Mouse (Mus musculus) MEL (cell line): ENCODE measurements around the gene Sap18b. TPM values are rescaled to one million over a fixed set of nuclear protein-coding genes. Genes with fewer than 3 reads are reported as not detected.

ENCODE experiments used
- DNase-seq: peaks from one replicate; pipeline ENCODE4 v3.0.0; 2011; ENCODE audit warnings: low read depth, low spot score
- H3K27ac ChIP-seq: 2 replicates; pipeline ENCODE4 v1.5.1; 2012; ENCODE audit warnings: low read depth, mild to moderate bottlenecking, control low read depth, low read length, moderate library complexity; ENCODE audit not compliant: control insufficient read depth
- H3K27me3 ChIP-seq, 2 experiments: fragments of 150-350 bp in 1 of 2; sonication (generic) in 1 of 2; 2 replicates each; pipeline ENCODE4 v1.6.1; 2012; ENCODE audit warnings: low read length in 2 of 2, mild to moderate bottlenecking in 2 of 2, improper control_type of control experiment in 1 of 2, moderate library complexity in 1 of 2; ENCODE audit not compliant: insufficient read depth in 2 of 2, control insufficient read depth in 1 of 2
- H3K36me3 ChIP-seq, 2 experiments: 2 replicates each; pipeline ENCODE4 v1.6.1; 2012 to 2014; ENCODE audit warnings: low read length in 2 of 2, improper control_type of control experiment in 1 of 2, inconsistent platforms in 1 of 2, mild to moderate bottlenecking in 1 of 2; ENCODE audit not compliant: insufficient read depth in 2 of 2, control insufficient read depth in 1 of 2
- H3K4me1 ChIP-seq, 2 experiments: fragments of 150-350 bp in 1 of 2; sonication (generic) in 1 of 2; 2 replicates each; pipeline ENCODE4 v1.6.1; 2012; ENCODE audit warnings: low read length in 2 of 2, improper control_type of control experiment in 1 of 2, mild to moderate bottlenecking in 1 of 2; ENCODE audit not compliant: insufficient read depth in 2 of 2, control insufficient read depth in 1 of 2
- H3K4me3 ChIP-seq, 2 experiments: fragments of 150-350 bp in 1 of 2; sonication (generic) in 1 of 2; 2 replicates each; pipeline ENCODE4 v1.5.1; 2012; ENCODE audit warnings: low read depth in 2 of 2, low read length in 2 of 2, mild to moderate bottlenecking in 2 of 2, moderate library complexity in 2 of 2, control low read depth in 1 of 2, improper control_type of control experiment in 1 of 2; ENCODE audit not compliant: control insufficient read depth in 1 of 2, insufficient read depth in 1 of 2
- H3K79me2 ChIP-seq: 2 replicates; pipeline ENCODE4 v1.6.1; 2012; ENCODE audit warnings: mild to moderate bottlenecking, low read length, moderate library complexity; ENCODE audit not compliant: control insufficient read depth, poor library complexity, insufficient read depth
- H3K9ac ChIP-seq: 2 replicates; pipeline ENCODE4 v1.6.1; 2012; ENCODE audit warnings: low read depth, mild to moderate bottlenecking, control low read depth, low read length, moderate library complexity; ENCODE audit not compliant: control insufficient read depth, poor library complexity, severe bottlenecking
- H3K9me3 ChIP-seq: fragments of 150-350 bp; sonication (generic); replicated peaks from 2 replicates; pipeline ENCODE4 v1.6.1; 2012; ENCODE audit warnings: mild to moderate bottlenecking, low read length, improper control_type of control experiment, moderate library complexity; ENCODE audit not compliant: insufficient read depth
- BHLHE40 ChIP-seq: IDR thresholded peaks from 2 replicates; pipeline ENCODE4 v1.6.1; 2012; ENCODE audit warnings: low read depth, mild to moderate bottlenecking, inconsistent platforms, low read length, improper control_type of control experiment, borderline replicate concordance
- CHD2 ChIP-seq: IDR thresholded peaks from 2 replicates; pipeline ENCODE4 v1.6.1; 2011; ENCODE audit warnings: low read length, improper control_type of control experiment
- CTCF ChIP-seq, 3 experiments: IDR thresholded peaks in 2 of 3; conservative IDR thresholded peaks in 1 of 3; 2 replicates each; pipeline ENCODE4 v1.5.1; 2011 to 2012; ENCODE audit warnings: low read length in 3 of 3, low read depth in 2 of 3, mild to moderate bottlenecking in 2 of 3, improper control_type of control experiment in 1 of 3, inconsistent platforms in 1 of 3, mixed read lengths in 1 of 3, moderate library complexity in 1 of 3; ENCODE audit not compliant: control insufficient read depth in 1 of 3, insufficient read depth in 1 of 3, poor library complexity in 1 of 3, severe bottlenecking in 1 of 3
- ELF1 ChIP-seq: IDR thresholded peaks from 2 replicates; pipeline ENCODE4 v1.6.1; 2014; ENCODE audit warnings: low read depth, mild to moderate bottlenecking, inconsistent platforms, low read length, improper control_type of control experiment, moderate library complexity
- EP300 ChIP-seq, 2 experiments: IDR thresholded peaks; 2 replicates each; pipeline ENCODE4 v1.6.1; 2011; ENCODE audit warnings: improper control_type of control experiment in 2 of 2, low read length in 2 of 2, low read depth in 1 of 2, mild to moderate bottlenecking in 1 of 2
- MAX ChIP-seq: IDR thresholded peaks from 2 replicates; pipeline ENCODE4 v1.6.1; 2011; ENCODE audit warnings: low read length, improper control_type of control experiment
- MAZ ChIP-seq: IDR thresholded peaks from 2 replicates; pipeline ENCODE4 v1.6.1; 2012; ENCODE audit warnings: low read depth, mild to moderate bottlenecking, inconsistent platforms, low read length, improper control_type of control experiment
- MXI1 ChIP-seq: IDR thresholded peaks from 2 replicates; pipeline ENCODE4 v1.6.1; 2011; ENCODE audit warnings: mild to moderate bottlenecking, low read depth, low read length, improper control_type of control experiment
- MYB ChIP-seq: IDR thresholded peaks from 2 replicates; pipeline ENCODE4 v1.6.1; 2011; ENCODE audit warnings: mild to moderate bottlenecking, low read depth, low read length, improper control_type of control experiment
- POLR2A ChIP-seq, 2 experiments: IDR thresholded peaks; 2 replicates each; pipeline ENCODE4 v1.6.1; 2011 to 2012; ENCODE audit warnings: low read length in 2 of 2, mild to moderate bottlenecking in 2 of 2, control low read depth in 1 of 2, improper control_type of control experiment in 1 of 2, low read depth in 1 of 2, moderate library complexity in 1 of 2; ENCODE audit not compliant: control insufficient read depth in 1 of 2, insufficient read depth in 1 of 2, poor library complexity in 1 of 2
- SIN3A ChIP-seq: IDR thresholded peaks from 2 replicates; pipeline ENCODE4 v1.6.1; 2012; ENCODE audit warnings: low read length, improper control_type of control experiment, inconsistent platforms
- TAL1 ChIP-seq: IDR thresholded peaks from 2 replicates; pipeline ENCODE4 v1.6.1; 2012; ENCODE audit warnings: mild to moderate bottlenecking, inconsistent platforms, low read length, moderate library complexity, mixed read lengths
- TBP ChIP-seq: IDR thresholded peaks from 2 replicates; pipeline ENCODE4 v1.8.0; 2011; ENCODE audit warnings: low read depth, low read length, improper control_type of control experiment
- ZKSCAN1 ChIP-seq: IDR thresholded peaks from 2 replicates; pipeline ENCODE4 v1.6.1; 2012; ENCODE audit warnings: low read depth, mild to moderate bottlenecking, inconsistent platforms, low read length, improper control_type of control experiment, moderate library complexity
- polyA plus RNA-seq, 2 experiments: library from polyadenylated mRNA; stranded (reverse) in 1 of 2; unstranded in 1 of 2; fragments of >175 nt in 1 of 2; fragments of >200 nt in 1 of 2; gene quantifications; 2 replicates each; pipeline versions ENCODE4 v1.2.1 to v1.2.4; 2012; ENCODE audit warnings: low replicate concordance in 2 of 2, low read depth in 1 of 2; ENCODE audit not compliant: insufficient read length in 2 of 2, insufficient read depth in 1 of 2, missing spikeins in 1 of 2
- total RNA-seq: library from RNA; depleted of rRNA; stranded (reverse); fragments of 300-350 nt; gene quantifications from 2 replicates; pipeline ENCODE4 v1.2.3, GENCODE M21; 2012

Gene Sap18b
- total and polyA plus RNA-seq, 3 experiments = 182 to 354 TPM; not detected in 1

GRCm38 (mm10) chr8:95848061-95848551 lies 23.0 kb downstream of the Sap18b start (continued):
- TF ChIP-seq MAZ (0 out of 2 replicates have a peak, but pooled peaks have one; percentile 22), TBP (no peak)

DNA sequence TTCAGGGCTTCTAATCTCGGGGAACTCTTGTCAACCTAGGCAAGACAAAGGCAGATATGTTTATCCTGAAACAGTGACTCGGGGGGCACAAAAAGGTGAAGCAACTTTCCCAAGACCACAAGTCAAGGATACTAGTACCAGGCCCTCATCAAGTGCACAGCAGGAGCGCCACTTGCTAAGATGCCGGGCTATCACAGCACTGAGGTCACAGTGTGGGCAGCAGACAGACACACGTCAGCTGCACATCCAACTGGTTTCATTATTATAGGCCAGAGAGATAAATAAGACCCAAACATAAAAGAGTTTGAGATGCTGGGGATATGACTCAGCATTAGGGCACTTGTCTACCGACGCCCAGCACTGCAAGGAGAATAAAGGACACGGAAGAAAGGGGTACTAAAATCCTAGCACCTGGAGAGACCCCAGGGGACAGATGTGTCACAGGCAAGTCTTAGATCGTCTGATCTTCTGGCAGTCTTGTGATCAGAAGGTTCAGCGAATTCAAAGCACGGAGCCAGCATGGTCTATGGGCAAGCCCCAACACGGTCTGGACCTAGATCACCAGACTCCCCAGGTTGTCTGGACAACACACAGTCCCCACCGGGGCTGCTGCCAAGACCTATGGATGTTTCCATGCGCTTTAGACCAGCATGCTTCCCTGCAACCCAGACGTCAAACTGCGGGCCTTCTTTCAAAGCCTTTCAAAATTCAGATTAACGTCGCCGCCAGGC lies 23.8 kb downstream of the Sap18b start:
- TF ChIP-seq MAX (no peak), TAL1 (no peak)
- Histone ChIP-seq H3K36me3 (peaks cover 0 to 11% of the 10 kb centered on the region in 2 experiments; a peak in 2 of 4 replicates), H3K4me1 (peaks cover 4 to 22% of the 10 kb centered on the region in 2 experiments), H3K27me3 (no peaks in the 10 kb centered on the region), H3K4me3 (no peak overlapping the region), H3K9me3 (no peaks in the 10 kb centered on the region), H3K9ac (no peak overlapping the region), H3K27ac (no peak overlapping the region), H3K79me2 (peaks cover 3% of the 10 kb centered on the region; the same call in 1 of the 2 replicates)
- DNase-seq = no peak

- TF ChIP-seq ELF1 = no peak
- no peak for TF ChIP-seq MYB
- no peak for TF ChIP-seq POLR2A (IDR thresholded peaks at IDR 0.05; ENCODE audit: control insufficient read depth in 1 of 2, insufficient read depth in 1 of 2, low read depth in 1 of 2, low read length in 2 of 2, poor library complexity in 1 of 2)
- no peak for TF ChIP-seq MAZ
- no peak for TF ChIP-seq SIN3A
- TF ChIP-seq BHLHE40 = no peak
- TF ChIP-seq ZKSCAN1 = no peak
- no peak for TF ChIP-seq MXI1
- no peak for TF ChIP-seq CTCF (IDR thresholded peaks at IDR 0.05 in 2 of 3, conservative IDR thresholded peaks at IDR 0.05 in 1 of 3; ENCODE audit: control insufficient read depth in 1 of 3, insufficient read depth in 1 of 3, low read depth in 2 of 3, low read length in 3 of 3, poor library complexity in 1 of 3, severe bottlenecking in 1 of 3)
- no peak for TF ChIP-seq EP300 (IDR thresholded peaks at IDR 0.05; ENCODE audit: low read depth in 1 of 2, low read length in 2 of 2)
- no peak for TF ChIP-seq CHD2
- Histone ChIP-seq H3K4me1 (peaks cover 4 to 22% of the 10 kb centered on the region in 2 experiments), H3K79me2 (peaks cover 3% of the 10 kb centered on the region; the same call in 1 of the 2 replicates), H3K9me3 (no peaks in the 10 kb centered on the region), H3K4me3 (no peak overlapping the region), H3K36me3 (peaks cover 0 to 11% of the 10 kb centered on the region in 2 experiments; a peak in 2 of 4 replicates), H3K9ac (no peak overlapping the region), H3K27ac (no peak overlapping the region), H3K27me3 (no peaks in the 10 kb centered on the region; a peak in 1 of 4 replicates)
- no peak for DNase-seq
Observed at GRCm38 (mm10) chr8:95850326-95850725, 25.2 kb downstream of the Sap18b start.
